Mouse (Mus musculus) left cerebral cortex, postnatal 25 days (tissue): ENCODE measurements at regions not wholly inside any gene's neighbourhood (a gene's known extent, or its start where the extent isn't known, plus 50 kb on each side); places are given as distances from the start of the nearest gene placed in this dataset.

Source experiments
- DNase-seq, 2 experiments: peaks; one replicate each; pipeline ENCODE4 v3.0.0; 2022; ENCODE audit warnings: low spot score in 2 of 2, mixed read lengths in 1 of 2
- intact Hi-C: fragments of 180-260 bp; cut with DNase I; formaldehyde crosslinking; loops from one replicate; pipeline ENCODE4 v1.15.1; 2025

DNA sequence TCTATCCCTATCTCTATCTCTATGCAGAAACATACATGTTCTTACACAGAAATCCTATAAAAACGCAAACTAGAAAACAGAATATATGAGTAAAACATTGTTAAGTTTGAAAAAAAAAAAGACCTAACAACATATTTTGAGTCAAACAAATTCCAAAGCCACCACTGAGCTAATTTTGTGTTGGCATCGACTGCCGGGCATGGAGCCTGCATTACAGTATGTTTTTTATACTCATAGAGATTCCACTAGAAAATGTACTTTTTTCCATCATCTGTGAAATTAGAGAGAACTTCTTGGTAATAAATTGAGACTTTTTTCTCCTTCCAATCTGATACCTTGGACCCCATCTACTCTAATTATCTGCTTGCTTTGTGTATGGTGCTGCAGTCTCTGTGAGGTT, 1638.2 kb downstream of the Olfm4 start:
- intact Hi-C loops: no loop called here
- DNase-seq: peak; percentile 1 to 60
